Mouse (Mus musculus) spleen, embryonic (tissue): ENCODE data around the gene Eef2.

Source experiments
- CTCF ChIA-PET: fragments of 350-600 bp; sonication (Branson Sonifier 250); formaldehyde crosslinking; loops from one replicate; lab custom pipeline; 2022; lab: Charles Lee

Eef2 gene

GRCm38 (mm10) chr10:81176466-81177271 is at the start of gene Eef2:
Gene Eef2 (plus strand): TSS chr10:81176631.
- CTCF ChIA-PET, result interaction anchor here (0.5 to 0.7 kb wide), 2 partner anchors 14 to 17 kb away, joined by 3 read pairs; no protein-coding TSS in a partner anchor

DNA sequence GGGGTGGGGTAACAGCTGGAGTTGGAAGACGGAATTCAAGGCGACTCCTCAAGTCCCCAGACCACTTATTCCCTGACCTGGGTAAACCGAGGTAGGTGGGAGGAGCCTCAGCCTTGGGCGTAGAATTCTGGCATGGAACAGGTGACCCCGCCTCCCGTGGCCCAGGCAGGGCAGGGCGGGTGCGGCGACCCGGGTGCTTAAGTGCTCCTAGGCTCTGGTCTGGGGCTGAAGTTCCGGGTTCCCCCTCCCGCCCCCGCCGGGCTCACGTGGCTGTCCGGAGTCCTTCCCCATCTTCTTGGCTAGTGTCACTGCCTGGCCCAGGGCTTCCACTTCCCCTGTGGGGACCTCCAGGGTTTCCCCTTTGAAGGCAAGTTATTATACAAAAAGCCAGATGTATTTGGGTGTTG is 42.2 kb upstream of the Eef2 start:
- CTCF ChIA-PET, result interaction anchor here (0.5 kb wide), 1 partner anchor 329 kb away, joined by 3 read pairs; the partner anchor contains the start of gene Amh

DNA sequence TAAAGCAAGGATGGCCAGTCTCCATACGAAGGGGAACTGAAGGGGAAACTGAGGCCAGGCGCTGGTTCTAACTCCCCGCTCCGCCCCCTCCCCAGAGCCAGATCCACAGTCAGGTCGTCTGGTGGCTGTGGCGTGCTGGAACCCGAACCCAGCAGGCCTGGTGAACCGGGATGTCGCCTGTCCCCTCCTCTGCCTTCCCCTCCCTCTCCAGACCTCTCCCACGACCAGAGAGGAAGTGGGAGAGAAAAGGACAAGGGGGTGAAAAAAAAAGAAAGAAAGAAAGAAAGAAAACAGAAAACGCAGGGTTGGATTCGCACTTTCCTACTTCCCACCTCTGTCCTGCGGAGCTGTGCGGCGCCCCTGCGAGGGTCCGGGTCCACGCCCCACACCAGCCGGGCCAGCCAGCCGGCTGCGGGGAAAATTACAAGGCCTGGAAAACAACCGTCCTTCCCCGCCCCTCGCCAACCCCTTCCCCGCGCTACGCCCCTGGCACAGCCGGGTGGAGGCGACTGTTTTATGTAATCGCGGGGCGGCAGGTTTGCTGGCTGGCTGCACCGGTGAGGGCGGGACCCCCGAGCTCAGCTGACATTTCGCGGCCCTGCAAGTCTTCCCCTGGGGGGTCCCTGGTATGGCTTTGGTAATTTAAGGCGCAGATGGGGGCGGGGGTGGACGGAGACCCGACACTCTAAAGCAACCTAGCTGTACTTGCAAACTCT is 41.3 kb upstream of the Eef2 start, which contains the start of gene Zbtb7a:
Zbtb7a (plus strand) TSS at position 255 of the 716 bp plus-strand sequence.
- CTCF ChIA-PET, result no interaction called here

DNA sequence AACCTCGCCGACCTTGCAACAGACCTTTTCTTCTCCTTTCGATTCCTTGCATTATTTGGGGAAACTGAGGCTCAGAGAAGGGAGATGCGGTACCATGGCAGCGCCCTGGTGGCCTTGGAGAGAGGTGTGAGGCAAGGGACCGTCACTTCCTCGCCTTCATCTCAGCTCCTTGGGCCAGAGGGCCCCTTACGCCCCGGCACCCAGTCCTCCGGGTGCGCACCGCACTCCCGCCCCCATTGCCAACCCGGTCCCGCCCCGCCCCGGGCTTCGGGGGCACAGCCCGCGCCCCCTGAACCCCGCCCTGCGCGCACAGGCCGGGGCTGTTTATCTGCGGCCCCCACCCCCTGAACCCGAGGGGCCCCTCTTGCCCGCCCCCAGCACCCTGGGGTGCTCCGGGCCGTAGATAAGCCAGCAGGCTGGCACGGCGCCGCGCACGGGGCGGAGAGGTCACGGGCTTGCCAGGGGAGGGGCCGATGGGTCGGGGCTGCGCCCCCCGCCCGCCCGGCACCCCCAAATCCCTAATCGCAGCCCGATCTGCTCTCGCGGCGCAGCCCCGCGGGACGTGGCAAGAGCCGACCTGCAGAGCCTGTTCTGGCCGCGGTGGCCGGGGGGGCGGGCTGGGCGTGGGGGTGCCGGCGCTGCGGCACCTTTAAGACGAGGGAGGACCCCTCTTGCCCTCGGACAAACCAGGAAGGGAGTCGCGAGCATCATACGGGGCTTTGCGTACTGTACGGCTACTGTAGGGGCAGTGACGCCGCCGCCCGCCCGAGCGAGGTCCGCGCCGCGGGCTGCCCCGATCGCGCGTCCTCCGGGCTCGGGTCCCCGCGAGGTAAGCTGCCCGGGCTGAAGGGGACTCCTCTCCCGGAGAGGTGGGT is 40.4 kb upstream of the Eef2 start:
- CTCF ChIA-PET, result no interaction called here

DNA sequence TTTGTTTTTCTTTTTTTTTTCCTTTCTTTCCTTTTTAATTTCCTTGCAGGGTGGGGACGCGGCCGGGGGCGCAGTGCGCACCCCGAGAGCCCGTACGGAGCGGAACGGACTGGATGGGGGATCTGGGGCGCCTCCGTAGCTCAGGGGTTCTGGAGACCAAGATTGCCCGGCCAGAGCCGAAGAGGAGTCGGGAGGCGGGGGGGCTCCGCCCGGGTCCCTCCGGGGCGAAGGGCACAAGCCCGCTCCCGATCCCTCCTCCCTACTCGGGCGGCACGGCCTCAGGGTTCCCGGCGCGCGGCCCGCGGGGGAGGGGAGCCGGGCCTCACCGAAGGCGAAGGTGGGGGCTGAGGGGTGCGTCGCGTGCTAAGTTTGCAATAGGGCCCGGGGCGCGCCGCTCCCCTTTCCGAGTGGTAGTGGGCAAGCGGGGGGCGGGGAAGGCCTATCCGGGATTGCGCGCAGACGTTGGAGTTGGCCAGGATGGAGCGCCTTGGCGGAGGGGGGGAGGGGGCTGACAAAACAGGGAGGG is 39.7 kb upstream of the Eef2 start:
- CTCF ChIA-PET, result no interaction called here

DNA sequence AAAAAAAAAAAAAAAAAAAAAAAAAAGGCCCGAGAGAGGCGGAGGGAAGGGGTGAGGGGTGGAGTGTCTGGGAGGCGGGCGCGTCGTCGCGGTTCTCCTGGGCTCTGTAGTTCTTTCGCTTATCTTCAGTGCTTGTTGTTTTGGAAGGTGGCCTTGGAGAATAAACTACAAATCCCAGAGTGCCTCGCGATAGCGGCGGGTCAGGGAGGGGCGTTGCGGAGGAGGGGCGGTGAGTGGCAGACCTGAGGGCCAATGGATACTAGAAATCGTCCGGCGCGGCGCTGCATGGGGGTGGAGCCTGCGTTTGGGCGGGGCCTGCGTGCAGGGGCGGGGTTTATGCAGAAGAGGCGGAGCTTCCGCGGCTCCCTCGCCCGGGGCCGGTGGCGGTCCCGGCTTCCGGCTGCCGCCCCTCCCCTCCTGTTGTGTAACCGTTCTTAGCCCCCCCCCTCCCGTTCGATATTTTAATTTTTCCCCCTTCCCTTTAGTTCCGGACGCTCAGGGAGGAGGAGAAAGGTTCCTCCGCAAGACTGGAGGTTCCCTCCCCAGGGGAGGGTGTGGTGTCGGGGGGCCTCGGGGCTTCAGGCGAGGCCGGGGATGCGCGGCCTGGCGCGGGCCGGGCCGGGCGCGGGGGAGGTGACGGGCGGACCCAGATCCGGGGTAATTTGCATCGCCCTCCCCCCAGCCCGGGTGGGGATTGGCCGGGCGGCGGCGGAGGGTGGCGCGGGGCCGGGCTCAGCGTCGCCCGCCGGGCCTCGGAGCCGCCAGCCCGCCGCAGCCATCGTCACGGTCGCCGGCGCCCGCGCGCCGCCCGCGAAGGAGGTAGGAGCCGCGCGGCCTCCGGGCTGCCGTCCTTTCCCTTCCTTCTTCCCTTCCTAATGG is 38.9 kb upstream of the Eef2 start:
- CTCF ChIA-PET, result interaction anchor here (1.3 kb wide), 1 partner anchor 25 kb away, joined by 5 read pairs; no protein-coding TSS in a partner anchor

DNA sequence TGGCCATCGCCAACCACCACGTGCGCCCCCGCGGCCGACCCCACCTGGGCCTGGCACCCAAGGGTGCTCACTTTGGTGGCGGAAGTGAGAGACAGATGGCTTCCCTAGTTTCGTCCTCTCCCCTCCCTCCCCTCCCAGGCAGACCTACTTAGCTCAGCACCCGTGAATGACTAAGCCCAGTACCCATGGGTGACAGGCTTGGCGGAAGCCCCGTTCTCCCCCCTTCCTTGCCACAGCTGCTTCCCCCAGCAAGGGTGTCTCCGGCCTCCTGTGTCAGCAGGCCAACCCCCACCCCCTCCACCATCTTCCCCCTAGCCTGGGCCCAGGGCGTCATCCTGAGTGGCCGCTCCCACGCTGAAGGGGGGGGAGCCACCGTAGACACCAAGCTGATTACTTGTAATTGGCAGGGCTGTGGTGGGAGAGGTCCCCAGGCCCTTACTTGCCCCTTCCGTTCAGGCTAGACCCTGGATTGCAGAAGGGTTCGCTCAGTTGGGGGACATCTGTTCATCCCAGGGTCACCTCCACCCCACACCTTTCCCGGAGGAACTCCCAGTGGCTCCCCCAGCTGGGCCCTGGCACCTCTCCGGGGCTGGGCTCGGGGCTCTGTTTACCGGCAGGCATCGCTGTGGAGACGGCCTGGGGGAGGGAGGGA is 38.2 kb upstream of the Eef2 start:
- CTCF ChIA-PET, result interaction anchor here (0.6 to 1.3 kb wide), 2 partner anchors 8 to 24 kb away, joined by 5 read pairs; no protein-coding TSS in a partner anchor

DNA sequence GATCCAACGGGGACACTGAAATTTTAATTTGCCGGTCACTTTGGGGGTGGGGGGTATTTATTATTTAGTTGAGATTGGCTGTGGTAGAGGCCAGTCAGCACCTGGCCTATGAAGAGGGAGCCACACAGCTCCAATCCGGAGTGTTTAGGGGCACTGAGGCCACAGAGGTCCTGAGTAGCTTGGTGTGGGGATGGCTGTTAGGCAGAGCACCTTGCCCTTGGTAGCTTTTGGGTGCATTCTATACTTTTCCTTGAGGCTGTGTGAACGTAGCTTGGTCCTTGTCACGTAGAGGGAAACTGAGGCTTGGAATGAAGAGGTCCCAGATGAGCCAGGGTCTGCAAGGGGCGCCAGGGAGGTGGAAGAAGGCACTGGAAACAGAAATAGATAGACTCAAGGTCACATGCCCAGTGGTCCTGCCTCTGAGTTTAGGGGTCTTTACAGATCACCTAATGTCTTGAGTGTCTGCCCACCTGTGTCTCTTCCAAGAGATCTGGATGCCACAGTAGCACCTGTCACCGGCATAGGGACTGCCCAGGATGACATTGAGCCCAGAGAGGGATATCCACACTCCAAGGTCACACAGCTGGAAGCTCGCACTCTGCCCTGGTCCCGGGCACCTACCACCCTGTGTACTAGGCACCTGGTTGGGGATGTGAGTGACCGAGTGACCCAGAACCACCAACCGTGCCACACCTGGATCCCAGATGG is 37.5 kb upstream of the Eef2 start:
- CTCF ChIA-PET, result interaction anchor here (0.6 to 1.3 kb wide), 2 partner anchors 9 to 23 kb away, joined by 5 read pairs; no protein-coding TSS in a partner anchor

- CTCF ChIA-PET, result interaction anchor here (0.7 kb wide), 1 partner anchor 71 kb away, joined by 4 read pairs; no protein-coding TSS in a partner anchor
These were observed 36.9 kb upstream of the Eef2 start for GRCm38 (mm10) chr10:81139529-81139846.

- CTCF ChIA-PET, result interaction anchor here (0.7 kb wide), 1 partner anchor 72 kb away, joined by 4 read pairs; no protein-coding TSS in a partner anchor
These were observed 36.4 kb upstream of the Eef2 start for GRCm38 (mm10) chr10:81140005-81140404.

- CTCF ChIA-PET, result no interaction called here
These were observed 35.5 kb upstream of the Eef2 start for GRCm38 (mm10) chr10:81140717-81141454.

GRCm38 (mm10) chr10:81141455-81142210 is 34.8 kb upstream of the Eef2 start:
- CTCF ChIA-PET, result no interaction called here

DNA sequence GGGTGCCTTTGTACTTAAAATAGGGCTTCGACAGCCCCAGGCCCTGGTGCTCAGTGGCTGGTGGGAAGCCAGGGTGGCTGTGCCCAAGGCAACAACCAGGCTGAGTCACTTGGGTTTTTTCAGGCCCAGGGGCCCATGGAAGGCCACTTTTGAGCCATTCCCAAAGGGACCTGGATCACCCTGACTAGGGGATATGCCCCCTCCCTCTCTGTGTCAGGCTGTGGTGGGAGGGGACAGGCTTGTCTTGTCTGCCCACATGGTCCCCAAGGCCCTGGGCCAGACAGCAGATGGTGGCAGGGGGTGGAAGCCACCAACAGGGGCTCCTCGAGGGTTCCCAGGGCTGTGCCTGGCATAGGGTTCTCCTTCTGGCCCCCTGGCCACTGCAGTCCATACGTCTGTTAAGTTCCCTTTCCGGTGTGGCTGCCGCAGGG is 33.9 kb upstream of the Eef2 start:
- CTCF ChIA-PET, result no interaction called here

GRCm38 (mm10) chr10:81143157-81143633 is 33.2 kb upstream of the Eef2 start:
- CTCF ChIA-PET, result interaction anchor here (0.5 kb wide), 1 partner anchor 8 kb away, joined by 8 read pairs; no protein-coding TSS in a partner anchor

DNA sequence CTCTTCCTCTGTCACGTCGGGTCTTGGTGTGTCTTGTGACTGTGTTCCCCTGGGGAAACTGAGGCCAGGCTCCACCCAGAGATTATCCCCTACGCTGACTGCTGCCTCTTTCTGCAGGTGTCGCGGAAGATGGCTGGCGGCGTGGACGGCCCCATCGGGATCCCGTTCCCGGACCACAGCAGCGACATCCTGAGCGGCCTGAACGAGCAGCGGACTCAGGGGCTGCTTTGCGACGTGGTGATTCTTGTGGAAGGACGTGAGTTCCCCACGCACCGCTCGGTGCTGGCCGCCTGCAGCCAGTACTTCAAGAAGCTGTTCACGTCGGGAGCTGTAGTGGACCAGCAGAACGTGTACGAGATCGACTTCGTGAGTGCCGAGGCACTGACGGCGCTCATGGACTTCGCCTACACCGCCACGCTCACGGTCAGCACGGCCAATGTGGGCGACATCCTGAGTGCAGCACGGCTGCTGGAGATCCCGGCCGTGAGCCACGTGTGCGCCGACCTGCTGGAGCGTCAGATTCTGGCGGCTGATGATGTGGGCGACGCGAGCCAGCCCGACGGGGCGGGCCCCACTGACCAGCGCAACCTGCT is 32.5 kb upstream of the Eef2 start:
- CTCF ChIA-PET, result no interaction called here

DNA sequence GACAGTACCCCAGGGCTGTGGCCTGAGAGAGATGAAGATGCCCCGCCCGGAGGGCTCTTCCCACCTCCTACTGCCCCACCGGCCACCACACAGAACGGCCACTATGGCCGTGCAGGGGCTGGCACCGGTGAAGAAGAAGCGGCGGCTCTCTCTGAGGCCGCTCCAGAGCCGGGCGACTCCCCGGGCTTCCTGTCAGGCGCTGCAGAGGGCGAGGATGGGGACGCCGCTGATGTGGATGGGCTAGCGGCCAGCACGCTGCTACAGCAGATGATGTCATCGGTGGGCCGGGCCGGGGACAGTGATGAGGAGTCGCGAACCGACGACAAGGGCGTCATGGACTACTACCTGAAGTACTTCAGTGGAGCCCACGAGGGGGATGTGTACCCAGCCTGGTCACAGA is 31.8 kb upstream of the Eef2 start:
- CTCF ChIA-PET, result no interaction called here

GRCm38 (mm10) chr10:81145307-81145706 is 31.1 kb upstream of the Eef2 start:
- CTCF ChIA-PET, result no interaction called here
